Mouse (Mus musculus): ENCODE data around the gene Rpl10l. TPM values are rescaled to one million over a fixed set of nuclear protein-coding genes. Genes with fewer than 3 reads are reported as not detected.

Rpl10l gene
- 0.58 and 0.60 TPM in 2 replicates for polyA plus RNA-seq (2012; rRNA removed)

GRCm38 (mm10) chr12:66283991-66284622 lies at the start of gene Rpl10l:
Gene Rpl10l (minus strand): TSS chr12:66284401.

